ENCODE assay signal across 21 mouse cellular contexts in the genomic region with DNA sequence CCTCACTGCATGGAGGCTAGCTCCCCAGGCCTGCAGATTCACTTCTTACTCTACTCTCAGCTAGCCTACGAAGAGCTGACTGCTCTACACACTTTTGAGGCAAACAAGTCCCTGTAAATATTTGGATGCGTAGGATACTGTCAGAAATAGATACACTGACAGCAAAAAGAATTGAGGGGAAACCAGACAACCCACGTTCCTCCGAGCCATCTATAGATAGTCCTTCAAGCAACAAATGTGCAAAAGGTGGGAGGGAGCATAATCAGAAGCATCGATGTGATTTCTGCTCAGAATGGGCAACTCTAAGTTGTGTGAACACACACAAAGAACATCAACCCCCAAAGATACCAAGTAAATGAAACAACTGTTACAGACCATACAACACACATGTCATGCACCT. TPM values are rescaled to one million over a fixed set of nuclear protein-coding genes. Genes with fewer than 3 reads are reported as not detected.
DNase-seq lines count a peak whose midpoint lies in the region; ATAC-seq lines count a peak whose summit lies in the region.
"Had no signal": no experiment of that assay in that cellular context is flagged by ENCODE, and none has a peak within 500 bp of the region (broad histone marks: within the 10 kb centered on the region; RNA-seq: fewer than 3 reads in every experiment).

No protein-coding gene starts in this region.

- DNase-seq in frontal cortex, postnatal 10 days (ENCODE audit: low spot score in 2 of 2) = no peak
- peak; percentile 12 to 27 for DNase-seq in left cerebral cortex, postnatal 14 days (ENCODE audit: low spot score in 2 of 2)
- no peak for DNase-seq in left cerebral cortex, adult 9 months (ENCODE audit: low spot score in 2 of 2)
- peak; percentile 11 for DNase-seq in right cerebral cortex, adult 18-20 months
- no peak for DNase-seq in right cerebral cortex, postnatal 25 days
- DNase-seq in cerebellum, adult 18-20 months = no peak
- DNase-seq: adrenal gland, adult 8-10 months; adrenal gland, postnatal 14 days; adrenal gland, postnatal 36 days; B cell, adult 2 months; cerebellum, adult 11 months; cerebellum, adult 2 months; cerebellum, adult 9-10 months; cerebellum, postnatal 10 days; cerebellum, postnatal 25 days had no signal

- intact Hi-C loops in left cerebral cortex, postnatal 14 days (cut with DNase I) = no loop called here

- peak; percentile 53 for ATAC-seq in frontal cortex, adult (ENCODE audit: low TSS enrichment)
- ATAC-seq: activated CD4-positive, CD25-positive, alpha-beta regulatory T cell, adult 4 months; CD4-positive, CD25-positive, alpha-beta regulatory T cell, adult 4 months; forebrain, embryonic 13.5 days; forebrain, embryonic 15.5 days; Patski had no signal

RNA-seq across cellular contexts. Expression of a gene that starts 34.9 kb away (rescaled TPM):
- total RNA-seq in left cerebral cortex, postnatal 14 days (2021) = under 1 TPM; 0.59 to 0.78 TPM

Comparison
In these comparisons a context has a peak if more than half of its experiments do, and no peak if none do; other contexts are left out.
1. DNase-seq: peak in left cerebral cortex, postnatal 14 days (2 of 2) and right cerebral cortex, adult 18-20 months (single experiment); none in frontal cortex, postnatal 10 days (0 of 2), left cerebral cortex, adult 9 months (0 of 2), right cerebral cortex, postnatal 25 days (single experiment) and cerebellum, adult 18-20 months (0 of 2).